Mouse (Mus musculus) kidney, embryonic 16.5 days (tissue): Measurements from ENCODE around the gene Apmap. TPM values are rescaled to one million over a fixed set of nuclear protein-coding genes. Genes with fewer than 3 reads are reported as not detected.

Experiments used
- ATAC-seq: fragments of 200-750 bp; cut with Nextera tagmentation; 2 replicates; pipeline ENCODE4 v1.8.0; 2017; ENCODE audit warnings: moderate TSS enrichment; ENCODE audit not compliant: low FRiP score, low TSS enrichment
- H3K27ac ChIP-seq: fragments of 300-500 bp; sonication (generic); 2 replicates; pipeline ENCODE4 v1.5.1; 2014; ENCODE audit warnings: low read length
- H3K27me3 ChIP-seq: fragments of 300-500 bp; sonication (generic); 2 replicates; pipeline ENCODE4 v1.6.1; 2014; ENCODE audit warnings: low read length, control low read depth, mixed read lengths; ENCODE audit not compliant: insufficient read depth
- H3K36me3 ChIP-seq: fragments of 300-500 bp; sonication (generic); 2 replicates; pipeline ENCODE4 v1.6.1; 2014; ENCODE audit warnings: low read length, control low read depth, mixed read lengths; ENCODE audit not compliant: insufficient read depth
- H3K4me1 ChIP-seq: fragments of 300-500 bp; sonication (generic); 2 replicates; pipeline ENCODE4 v1.6.1; 2014; ENCODE audit warnings: low read length, control low read depth, mixed read lengths; ENCODE audit not compliant: insufficient read depth
- H3K4me2 ChIP-seq: fragments of 300-500 bp; sonication (generic); replicated peaks from 2 replicates; pipeline ENCODE4 v1.6.1; 2014; ENCODE audit warnings: low read depth, low read length
- H3K4me3 ChIP-seq: fragments of 300-500 bp; sonication (generic); 2 replicates; pipeline ENCODE4 v1.5.1; 2014; ENCODE audit warnings: mild to moderate bottlenecking, low read length
- H3K9ac ChIP-seq: fragments of 300-500 bp; sonication (generic); replicated peaks from 2 replicates; pipeline ENCODE4 v1.6.1; 2014; ENCODE audit warnings: low read length
- H3K9me3 ChIP-seq: fragments of 300-500 bp; sonication (generic); 2 replicates; pipeline ENCODE4 v1.6.1; 2016; ENCODE audit warnings: low read length, control low read depth
- WGBS: fragments of 180-500 bp; shearing (Covaris S2); extraction: QIAGEN DNeasy Blood & Tissue Kit; methylation state at CpG from one replicate; pipeline ENCODE4 v1.1.7; 2014; 5-methylcytosine and 5-hydroxymethylcytosine counted together
- polyA plus RNA-seq: library from polyadenylated mRNA; unstranded; fragments of >200 nt; fragmentation: Nextera tagmentation; extraction: Ambion mirVana; gene quantifications from 2 replicates; pipeline ENCODE4 v1.2.1, GENCODE M21; 2015

Gene Apmap
- polyA plus RNA-seq, 1 experiment from 2014 or later = 58.0 TPM

DNA sequence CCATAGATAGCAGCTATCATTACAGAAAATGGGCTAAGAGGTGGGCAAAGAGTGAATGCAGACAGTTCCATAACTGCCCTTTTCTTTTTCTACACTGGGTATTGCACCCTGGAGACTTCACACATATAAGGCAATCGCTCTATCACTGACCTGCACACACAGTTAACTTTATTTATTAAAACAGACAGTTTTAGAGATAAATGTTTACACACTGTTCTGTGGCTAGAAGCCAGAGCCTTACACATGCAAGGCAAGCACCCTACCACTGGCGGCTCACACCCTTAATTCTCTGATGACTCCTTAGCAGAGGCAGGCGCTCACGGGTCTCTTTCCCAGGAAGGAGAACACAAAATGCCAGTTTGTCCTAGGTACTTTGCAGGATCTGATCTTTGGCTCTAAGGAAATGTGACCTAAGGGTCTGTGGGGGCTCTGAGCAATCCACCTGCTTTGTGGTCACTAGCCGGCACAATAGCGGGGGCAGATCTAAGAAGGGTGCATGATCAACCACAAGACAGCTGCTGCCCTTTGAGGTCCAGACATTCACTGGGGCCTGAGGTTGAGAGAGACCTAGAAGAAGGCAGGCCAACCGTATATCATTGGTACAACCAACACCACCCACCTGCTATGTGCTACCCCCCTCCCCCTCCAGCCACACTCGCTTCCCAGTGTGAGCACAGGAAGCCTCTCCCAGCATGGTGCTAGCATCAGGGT is 38.2 kb upstream of the Apmap start:
- Histone ChIP-seq H3K9ac (no peak overlapping the region), H3K27ac (no peak overlapping the region), H3K36me3 (no peaks in the 10 kb centered on the region), H3K4me2 (no peak overlapping the region), H3K4me3 (no peak overlapping the region), H3K4me1 (peaks cover 5% of the 10 kb centered on the region; the same call in 1 of the 2 replicates), H3K27me3 (no peaks in the 10 kb centered on the region), H3K9me3 (no peaks in the 10 kb centered on the region)
- ATAC-seq = no peak
- WGBS = 78% methylated on average over 8 of the region's 8 CpGs

DNA sequence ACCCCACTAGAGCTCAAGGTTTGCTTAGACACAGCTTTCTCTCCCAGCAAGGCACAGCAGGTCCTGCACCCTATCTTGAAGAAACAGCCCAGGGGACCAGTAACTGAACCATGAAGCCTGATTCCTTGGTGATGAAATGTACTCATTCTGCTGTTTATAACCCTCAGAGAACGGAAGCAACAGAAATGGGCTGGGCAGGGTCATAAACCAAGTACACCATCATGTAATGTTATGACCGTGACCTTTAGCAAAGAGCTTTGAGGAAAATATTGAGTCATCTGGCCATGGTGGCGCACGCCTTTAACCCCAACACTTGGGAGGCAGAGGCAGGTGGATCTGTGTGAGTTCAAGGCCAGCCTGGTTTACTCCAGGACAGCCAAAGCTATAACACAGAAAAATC is 36.9 kb upstream of the Apmap start:
- Histone ChIP-seq H3K27me3 (no peaks in the 10 kb centered on the region), H3K27ac (no peak overlapping the region), H3K9me3 (no peaks in the 10 kb centered on the region), H3K4me2 (no peak overlapping the region), H3K36me3 (no peaks in the 10 kb centered on the region), H3K4me3 (no peak overlapping the region), H3K4me1 (no peaks in the 10 kb centered on the region), H3K9ac (no peak overlapping the region)
- no peak for ATAC-seq
- WGBS = 83% methylated on average over 4 of the region's 4 CpGs

DNA sequence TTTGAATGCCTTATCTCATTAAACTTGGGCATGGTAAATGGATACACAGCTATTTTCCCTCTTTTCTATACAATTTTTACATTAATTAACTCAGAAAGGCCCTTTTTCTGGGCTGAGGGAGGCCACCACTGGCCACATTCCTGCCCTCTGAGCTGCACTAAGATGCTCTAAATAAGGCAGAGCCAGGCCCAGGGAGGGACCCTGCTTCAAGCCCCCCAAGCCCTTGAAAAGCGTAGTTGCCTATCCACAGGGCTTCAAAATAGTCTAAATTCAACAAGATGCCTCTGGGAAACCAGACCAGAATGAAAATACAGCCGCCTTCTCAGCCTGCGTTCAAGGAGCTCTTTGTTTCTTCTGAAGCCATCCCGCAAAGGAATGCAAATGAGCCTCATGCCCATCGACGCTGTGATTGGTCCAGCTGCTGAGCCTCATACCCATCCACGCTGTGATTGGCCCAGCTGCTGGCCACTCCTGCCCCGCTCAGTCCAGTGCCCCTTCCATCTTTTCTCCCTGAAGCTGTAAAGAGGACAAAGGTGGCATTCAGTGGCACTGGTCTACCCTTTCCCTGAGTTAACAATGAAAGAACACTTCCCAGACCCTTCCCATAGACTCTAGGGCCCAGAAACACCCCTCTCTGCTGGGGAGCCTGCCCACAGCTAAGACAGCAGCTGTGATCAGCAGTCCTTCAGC is 35.5 kb upstream of the Apmap start:
- peak; percentile 64; the same call in 1 of the 2 replicates for ATAC-seq
- Histone ChIP-seq H3K4me3 (no peak overlapping the region), H3K9ac (no peak overlapping the region), H3K9me3 (no peaks in the 10 kb centered on the region), H3K27ac (no peak overlapping the region), H3K27me3 (no peaks in the 10 kb centered on the region), H3K4me1 (no peaks in the 10 kb centered on the region), H3K36me3 (no peaks in the 10 kb centered on the region), H3K4me2 (no peak overlapping the region)
- 78% methylated on average over 8 of the region's 8 CpGs for WGBS

DNA sequence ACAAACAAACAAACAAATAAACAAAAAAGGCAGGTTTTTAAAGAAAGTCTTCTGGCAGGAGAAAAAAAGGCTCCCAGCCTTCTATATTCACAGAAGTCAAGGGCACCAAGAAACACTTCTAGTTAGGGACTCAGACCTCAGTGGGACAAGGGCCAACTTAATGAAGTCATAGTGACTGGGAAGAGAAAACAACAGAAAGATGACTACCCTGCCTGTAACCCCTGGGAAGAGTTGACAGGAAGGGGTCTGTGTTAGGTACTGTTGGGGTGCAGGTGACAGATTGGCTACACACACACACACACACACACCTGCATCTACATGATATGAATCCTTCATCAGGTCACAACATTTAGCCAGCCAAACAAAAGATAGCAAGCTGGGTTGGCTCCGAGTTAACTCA is 34.8 kb upstream of the Apmap start:
- Histone ChIP-seq H3K9me3 (no peaks in the 10 kb centered on the region), H3K4me2 (no peak overlapping the region), H3K9ac (no peak overlapping the region), H3K27me3 (no peaks in the 10 kb centered on the region), H3K4me1 (no peaks in the 10 kb centered on the region), H3K4me3 (no peak overlapping the region), H3K27ac (no peak overlapping the region), H3K36me3 (no peaks in the 10 kb centered on the region)
- WGBS = 87% methylated on average over 1 of the region's 1 CpGs
- ATAC-seq = no peak

DNA sequence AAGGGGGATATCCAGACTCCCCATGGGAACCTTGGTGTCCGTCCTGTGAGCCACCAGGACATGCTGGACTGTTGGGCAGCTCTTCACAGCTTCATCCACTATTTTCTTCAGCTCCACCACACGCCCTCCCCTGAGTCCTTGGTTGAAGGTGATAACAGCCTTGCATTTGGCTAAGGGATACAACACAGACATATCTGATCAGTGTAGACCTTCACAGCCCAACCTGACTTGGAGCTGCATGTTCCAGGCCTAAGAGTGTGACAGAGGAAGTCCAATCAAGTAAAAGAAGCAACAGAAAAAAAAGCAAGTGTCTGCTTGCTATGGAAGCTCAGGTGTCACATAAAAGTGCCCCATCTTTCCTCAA is 30.0 kb upstream of the Apmap start:
- no peak overlapping the region for H3K4me3 ChIP-seq
- ATAC-seq = no peak
- no peaks in the 10 kb centered on the region for H3K36me3 ChIP-seq
- no peak overlapping the region for H3K27ac ChIP-seq
- no peaks in the 10 kb centered on the region for H3K9me3 ChIP-seq
- H3K9ac ChIP-seq = no peak overlapping the region
- H3K4me2 ChIP-seq = no peak overlapping the region
- WGBS = 60% methylated on average over 2 of the region's 2 CpGs
- no peaks in the 10 kb centered on the region for H3K4me1 ChIP-seq
- no peaks in the 10 kb centered on the region for H3K27me3 ChIP-seq

DNA sequence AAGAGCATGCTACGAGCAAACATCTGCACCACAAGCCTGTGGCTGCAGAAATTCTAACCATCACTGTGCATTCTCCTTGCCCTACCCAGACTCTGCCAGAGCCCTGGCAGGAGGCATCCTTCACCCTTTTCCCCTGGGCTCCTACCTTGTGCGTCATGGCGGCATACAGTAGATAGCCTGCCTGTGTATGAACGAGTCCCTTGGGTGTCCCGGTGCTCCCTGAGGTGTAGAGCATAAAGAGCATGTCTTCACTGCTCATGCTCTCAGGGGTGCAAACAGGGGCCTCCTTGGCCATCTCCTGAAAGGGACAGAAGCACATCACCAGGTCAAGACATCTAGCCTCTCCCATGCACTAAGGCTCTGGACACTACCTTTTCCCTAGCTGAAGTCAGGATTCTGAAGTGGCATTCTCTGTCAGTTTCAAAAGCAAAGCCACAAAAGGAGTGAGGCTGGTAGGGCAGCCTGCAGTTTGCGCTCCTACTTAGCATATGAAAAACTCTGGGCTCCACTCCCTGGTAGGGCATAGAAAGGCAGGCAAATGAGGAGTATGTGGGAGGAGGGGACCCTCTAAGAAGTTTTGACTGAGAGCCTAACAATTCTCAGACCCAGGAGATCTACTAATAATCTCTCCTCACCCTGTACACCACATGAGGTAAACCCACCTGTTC is 29.5 kb upstream of the Apmap start:
- Histone ChIP-seq H3K9me3 (no peaks in the 10 kb centered on the region), H3K27me3 (no peaks in the 10 kb centered on the region), H3K27ac (no peak overlapping the region), H3K36me3 (no peaks in the 10 kb centered on the region), H3K4me3 (no peak overlapping the region), H3K9ac (no peak overlapping the region), H3K4me2 (no peak overlapping the region), H3K4me1 (no peaks in the 10 kb centered on the region)
- WGBS = 69% methylated on average over 6 of the region's 6 CpGs
- ATAC-seq = no peak

DNA sequence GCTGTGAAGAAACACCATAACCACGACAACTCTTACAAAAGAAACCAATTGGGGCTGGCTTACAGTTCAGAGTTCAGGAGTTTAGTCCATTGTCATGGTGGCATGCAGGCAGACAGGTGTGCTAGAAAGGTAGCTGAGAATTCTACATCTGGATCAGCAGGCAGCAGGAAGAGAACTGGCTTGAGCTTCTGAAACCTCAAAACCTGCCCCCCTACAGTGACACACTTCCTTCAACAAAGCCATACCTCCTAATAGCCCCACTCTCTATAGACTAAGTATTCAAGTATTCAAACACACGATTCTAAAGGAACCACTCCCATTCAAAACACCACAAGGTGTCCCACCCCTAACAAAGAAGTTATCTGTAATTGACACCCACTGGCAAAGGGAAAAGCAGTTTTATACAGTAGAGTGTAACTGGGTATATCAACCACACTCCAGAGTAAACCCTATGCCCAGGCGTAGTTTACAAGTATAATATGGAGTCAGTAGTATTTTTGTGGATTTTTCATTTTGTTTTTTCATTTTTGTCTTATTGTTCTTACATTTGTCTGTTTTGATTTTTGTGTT is 27.6 kb upstream of the Apmap start:
- no peak overlapping the region for H3K27ac ChIP-seq
- WGBS = 68% methylated on average over 3 of the region's 3 CpGs
- ATAC-seq = no peak
- H3K9ac ChIP-seq = no peak overlapping the region
- H3K27me3 ChIP-seq = no peaks in the 10 kb centered on the region
- no peaks in the 10 kb centered on the region for H3K36me3 ChIP-seq
- H3K4me1 ChIP-seq = no peaks in the 10 kb centered on the region
- no peaks in the 10 kb centered on the region for H3K9me3 ChIP-seq
- H3K4me2 ChIP-seq = no peak overlapping the region
- no peak overlapping the region for H3K4me3 ChIP-seq

DNA sequence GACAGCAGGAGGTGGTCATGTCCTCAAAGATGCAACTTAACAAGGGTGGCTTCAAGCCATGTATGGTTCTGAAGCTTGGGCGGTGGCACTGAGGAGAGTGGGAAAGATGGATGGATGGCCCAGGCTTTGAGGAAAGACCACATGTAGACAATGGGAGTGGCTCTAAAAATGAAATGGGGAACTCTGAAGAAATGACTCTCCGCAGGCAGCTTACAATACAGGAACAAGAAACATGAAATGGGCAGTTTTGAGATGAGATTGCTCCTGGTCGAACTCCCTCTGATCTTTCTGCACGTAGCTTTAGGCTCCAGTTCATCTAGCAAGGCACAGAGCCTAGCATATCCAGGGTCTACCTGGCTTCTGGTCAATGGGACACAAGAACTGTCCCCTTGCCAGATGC is 20.9 kb upstream of the Apmap start:
- Histone ChIP-seq H3K27ac (no peak overlapping the region), H3K4me1 (no peaks in the 10 kb centered on the region), H3K36me3 (no peaks in the 10 kb centered on the region), H3K27me3 (no peaks in the 10 kb centered on the region), H3K9ac (no peak overlapping the region), H3K4me3 (no peak overlapping the region), H3K9me3 (no peaks in the 10 kb centered on the region), H3K4me2 (no peak overlapping the region)
- WGBS = 90% methylated on average over 4 of the region's 4 CpGs
- no peak for ATAC-seq

DNA sequence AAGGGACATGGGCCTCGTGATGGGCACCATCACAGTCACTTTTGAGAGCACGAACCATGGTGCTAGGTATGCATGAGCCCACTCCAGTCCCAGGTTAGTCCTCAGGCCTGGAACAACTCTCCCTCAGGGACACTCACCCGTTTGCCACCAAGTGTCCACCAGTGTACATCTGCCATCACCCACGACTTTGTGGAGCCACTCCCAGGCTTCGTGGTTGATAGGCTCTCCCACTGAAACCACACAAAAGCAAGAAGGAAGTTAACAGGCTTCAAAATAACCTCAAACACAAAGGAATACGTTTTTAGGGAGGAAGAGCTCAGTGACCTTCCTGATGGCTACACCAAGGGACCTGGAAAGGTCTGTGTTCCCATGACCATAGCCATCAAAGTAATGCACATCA is 18.8 kb upstream of the Apmap start:
- Histone ChIP-seq H3K9me3 (no peaks in the 10 kb centered on the region), H3K27ac (no peak overlapping the region), H3K4me1 (no peaks in the 10 kb centered on the region), H3K4me3 (no peak overlapping the region), H3K4me2 (no peak overlapping the region), H3K9ac (no peak overlapping the region), H3K27me3 (no peaks in the 10 kb centered on the region), H3K36me3 (no peaks in the 10 kb centered on the region)
- 63% methylated on average over 6 of the region's 6 CpGs for WGBS
- no peak for ATAC-seq

DNA sequence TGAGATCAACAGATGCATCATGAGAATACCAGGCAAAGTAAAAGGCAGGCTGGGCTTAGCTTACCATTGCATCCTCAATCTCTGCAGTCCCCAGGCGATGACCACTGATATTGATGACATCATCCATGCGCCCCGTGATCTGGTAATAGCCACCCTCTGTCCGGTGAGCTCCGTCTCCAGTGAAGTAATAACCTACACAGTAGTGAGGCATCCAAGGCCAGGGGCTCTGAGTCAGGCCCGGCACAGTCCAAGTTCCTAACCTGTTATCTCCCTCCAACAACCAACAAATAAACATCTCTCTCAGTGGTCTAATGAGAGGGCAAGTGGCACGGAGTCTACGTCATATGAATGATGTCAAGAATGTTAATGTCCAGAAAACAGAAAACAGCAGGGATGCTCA is 16.6 kb upstream of the Apmap start:
- no peaks in the 10 kb centered on the region for H3K4me1 ChIP-seq
- H3K4me2 ChIP-seq = no peak overlapping the region
- no peaks in the 10 kb centered on the region for H3K36me3 ChIP-seq
- WGBS = 91% methylated on average over 8 of the region's 8 CpGs
- H3K27ac ChIP-seq = no peak overlapping the region
- no peak overlapping the region for H3K4me3 ChIP-seq
- no peaks in the 10 kb centered on the region for H3K27me3 ChIP-seq
- no peak overlapping the region for H3K9ac ChIP-seq
- no peak for ATAC-seq
- no peaks in the 10 kb centered on the region for H3K9me3 ChIP-seq
